Mouse (Mus musculus) megakaryocyte progenitor cell, adult 5-6 weeks (primary cell): ENCODE measurements at regions not wholly inside any gene's neighbourhood (a gene's known extent, or its start where the extent isn't known, plus 50 kb on each side); places are given as distances from the start of the nearest gene placed in this dataset.
A peak's percentile ranks its signal among the peaks of the same experiment; 100 is the strongest.

Experiments
- ATAC-seq: replicated peaks from 2 replicates; pipeline ENCODE4 v1.8.0; 2016; ENCODE audit warnings: mild to moderate bottlenecking, moderate TSS enrichment, inconsistent platforms; ENCODE audit not compliant: poor library complexity

- ATAC-seq = peak; percentile 84
Observed at GRCm38 (mm10) chr2:48717770-48718169, 96.1 kb upstream of the Acvr2a start.

GRCm38 (mm10) chr2:48718261-48718660 is 95.6 kb upstream of the Acvr2a start:
- no peak for ATAC-seq

- no peak for ATAC-seq
Observed at GRCm38 (mm10) chr2:48730780-48731179, 83.1 kb upstream of the Acvr2a start.

GRCm38 (mm10) chr2:48733936-48734335 is 80.0 kb upstream of the Acvr2a start:
- ATAC-seq = no peak

- ATAC-seq = no peak
Observed at GRCm38 (mm10) chr2:48734521-48734920, 79.4 kb upstream of the Acvr2a start.

GRCm38 (mm10) chr2:48736312-48736711 is 77.6 kb upstream of the Acvr2a start:
- no peak for ATAC-seq
